Comparison of ENCODE assay signal across 11 mouse cellular contexts in the genomic region with DNA sequence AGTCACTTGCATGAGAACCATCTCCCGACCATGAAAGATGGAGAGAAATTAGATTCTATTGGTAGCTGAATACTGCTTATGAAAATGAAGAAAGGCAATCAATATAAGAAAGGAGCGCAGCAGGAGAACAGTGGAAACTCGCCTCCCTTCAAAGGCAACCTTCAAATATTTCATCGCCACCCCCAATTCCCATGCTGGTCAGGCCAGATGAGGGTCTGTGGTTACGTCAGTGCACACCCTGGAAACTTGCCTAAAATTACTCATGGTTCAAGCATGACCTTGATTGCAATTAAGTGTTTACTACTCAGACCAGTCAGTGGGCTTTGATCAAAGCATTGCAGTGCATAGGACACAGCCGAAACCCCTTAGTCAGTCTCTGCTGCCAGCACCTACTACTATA.
"Had no signal": no experiment of that assay in that cellular context is flagged by ENCODE, and none has a peak within 500 bp of the region (broad histone marks: within the 10 kb centered on the region; RNA-seq: fewer than 3 reads in every experiment).

No protein-coding gene starts in this region.

- ATAC-seq: liver, embryonic 12.5 days had no signal

- H3K4me2 ChIP-seq: kidney, embryonic 15.5 days; limb, embryonic 15.5 days; liver, embryonic 12.5 days; midbrain, embryonic 12.5 days; neural tube, embryonic 15.5 days had no signal

- DNase-seq: kidney, adult 2 months; kidney, postnatal 14 days; left cerebral cortex, postnatal 4 days; right cerebral cortex, adult 18-20 months; right cerebral cortex, postnatal 25 days; thymus, postnatal 36 days had no signal

- H3K27me3 ChIP-seq: kidney, embryonic 15.5 days; limb, embryonic 15.5 days; midbrain, embryonic 12.5 days; neural tube, embryonic 15.5 days had no signal

- H3K9ac ChIP-seq: kidney, embryonic 15.5 days; limb, embryonic 15.5 days; liver, embryonic 12.5 days; midbrain, embryonic 12.5 days; neural tube, embryonic 15.5 days had no signal

- H3K27ac ChIP-seq: kidney, embryonic 15.5 days; limb, embryonic 15.5 days; liver, embryonic 12.5 days; midbrain, embryonic 12.5 days; neural tube, embryonic 15.5 days had no signal

- H3K4me3 ChIP-seq: kidney, embryonic 15.5 days; limb, embryonic 15.5 days; liver, embryonic 12.5 days; midbrain, embryonic 12.5 days; neural tube, embryonic 15.5 days had no signal

- H3K9me3 ChIP-seq: kidney, embryonic 15.5 days; limb, embryonic 15.5 days; liver, embryonic 12.5 days; midbrain, embryonic 12.5 days; neural tube, embryonic 15.5 days had no signal

- H3K4me1 ChIP-seq: kidney, embryonic 15.5 days; limb, embryonic 15.5 days; liver, embryonic 12.5 days had no signal

- H3K36me3 ChIP-seq: kidney, embryonic 15.5 days; limb, embryonic 15.5 days; liver, embryonic 12.5 days; midbrain, embryonic 12.5 days; neural tube, embryonic 15.5 days had no signal
